Mouse (Mus musculus) left cerebral cortex, adult 18-20 months (tissue): Measurements from ENCODE around the gene Hba-x. TPM values are rescaled to one million over a fixed set of nuclear protein-coding genes. Genes with fewer than 3 reads are reported as not detected.

ENCODE experiments used
- DNase-seq, 2 experiments: peaks; one replicate each; pipeline ENCODE4 v3.0.0; 2021 to 2022; ENCODE audit warnings: low spot score in 2 of 2, mixed read lengths in 1 of 2
- total RNA-seq, 2 experiments: library from RNA; stranded (reverse); gene quantifications; 2 replicates each; pipeline ENCODE4 v1.2.3; 2021

Hba-x gene
- total RNA-seq, 2 experiments from 2014 or later = not detected

- no peak for DNase-seq
These were observed 44.5 kb downstream of the Hba-x start for GRCm38 (mm10) chr11:32320507-32321195.

GRCm38 (mm10) chr11:32321196-32321565 lies 45.0 kb downstream of the Hba-x start:
- DNase-seq = peak; percentile 74

GRCm38 (mm10) chr11:32324609-32325008 lies 48.4 kb downstream of the Hba-x start:
- DNase-seq = peak; percentile 85 to 92

Other genes starting within 250 kb of the Hba-x start
- gene Il9r, start 76.1 kb upstream of the Hba-x start, total RNA-seq = not detected
- 10 to 100 TPM; 24.5 to 29.0 TPM for gene Snrnp25, start 71.0 kb upstream of the Hba-x start, total RNA-seq
- gene Rhbdf1, start 54.1 kb upstream of the Hba-x start, total RNA-seq = 10 to 100 TPM; 11.1 to 14.2 TPM
- gene Mpg, start 49.9 kb upstream of the Hba-x start, total RNA-seq = 10 to 100 TPM; 18.2 to 21.3 TPM
- 10 to 100 TPM; 43.6 to 45.6 TPM for gene Nprl3, start 8.7 kb upstream of the Hba-x start, total RNA-seq
- 100 to 1,000 TPM; 348 to 459 TPM for gene Hba-a1, start 7.1 kb downstream of the Hba-x start, total RNA-seq
- 1 to 10 TPM in 1 of 2 experiments, not detected in 1; 1.3 TPM for gene Hbq1b, start 10.6 kb downstream of the Hba-x start, total RNA-seq
- gene Hba-a2, start 20.1 kb downstream of the Hba-x start, total RNA-seq = 100 to 1,000 TPM; 308 to 397 TPM
- gene Hbq1a, start 23.7 kb downstream of the Hba-x start, total RNA-seq = 1 to 10 TPM; 1.3 to 2.5 TPM
- gene Sh3pxd2b, start 71.4 kb downstream of the Hba-x start, total RNA-seq = 10 to 100 TPM; 12.4 to 14.5 TPM
- 10 to 100 TPM; 44.0 to 50.1 TPM for gene Ubtd2, start 179.0 kb downstream of the Hba-x start, total RNA-seq